Mouse (Mus musculus) megakaryocyte-erythroid progenitor cell, adult 5-6 weeks (primary cell): ENCODE measurements at regions not wholly inside any gene's neighbourhood (a gene's known extent, or its start where the extent isn't known, plus 50 kb on each side); places are given as distances from the start of the nearest gene placed in this dataset.
"Not testable (repeated sequence)": the region's sequence is repeated elsewhere in the genome, so short reads cannot be mapped to it uniquely, and the experiment has no call there.

Experiments used
- ATAC-seq: replicated peaks from 2 replicates; pipeline ENCODE4 v1.8.0; 2016; ENCODE audit warnings: mild to moderate bottlenecking, inconsistent platforms; ENCODE audit not compliant: severe bottlenecking, poor library complexity, low FRiP score, low TSS enrichment

DNA sequence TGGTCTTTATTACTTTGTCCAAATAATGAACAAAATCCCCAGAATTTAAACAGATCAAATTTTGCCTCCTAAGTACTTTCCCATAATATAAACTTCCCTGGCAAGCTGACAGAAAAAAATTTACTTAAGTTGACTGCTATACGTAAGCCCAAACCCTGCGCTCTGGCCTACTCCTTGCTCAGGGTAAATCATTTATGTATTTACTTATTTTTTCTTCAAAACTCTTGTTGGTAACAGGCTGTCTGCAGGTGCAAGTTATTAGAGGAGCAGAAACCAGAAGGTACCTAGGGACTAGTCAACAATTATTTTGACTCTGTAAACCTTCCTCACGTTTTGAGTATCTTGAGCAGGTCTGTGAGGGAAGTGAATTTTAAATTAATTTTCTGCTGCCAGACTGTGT, 2615.7 kb downstream of the Poteg start:
- ATAC-seq, result no peak

DNA sequence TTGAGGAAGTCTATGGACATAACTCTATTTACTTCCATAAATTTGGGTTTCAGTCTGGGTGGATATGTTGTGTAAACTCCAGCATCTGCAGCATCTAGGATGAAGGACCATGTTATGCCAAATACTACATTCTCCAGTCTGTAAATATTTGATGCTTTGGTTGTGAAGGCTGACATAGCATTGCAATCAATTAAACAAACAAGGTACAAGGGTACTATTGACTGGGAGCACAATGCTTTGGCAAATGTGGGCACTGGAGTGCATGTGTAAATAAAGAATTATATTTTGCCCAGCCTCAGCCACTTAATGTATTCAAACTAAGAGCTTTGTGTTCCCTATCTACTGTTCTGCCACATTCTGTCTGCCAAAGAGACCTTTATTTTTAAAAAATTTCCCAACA, 2630.3 kb downstream of the Poteg start:
- ATAC-seq, result no peak

DNA sequence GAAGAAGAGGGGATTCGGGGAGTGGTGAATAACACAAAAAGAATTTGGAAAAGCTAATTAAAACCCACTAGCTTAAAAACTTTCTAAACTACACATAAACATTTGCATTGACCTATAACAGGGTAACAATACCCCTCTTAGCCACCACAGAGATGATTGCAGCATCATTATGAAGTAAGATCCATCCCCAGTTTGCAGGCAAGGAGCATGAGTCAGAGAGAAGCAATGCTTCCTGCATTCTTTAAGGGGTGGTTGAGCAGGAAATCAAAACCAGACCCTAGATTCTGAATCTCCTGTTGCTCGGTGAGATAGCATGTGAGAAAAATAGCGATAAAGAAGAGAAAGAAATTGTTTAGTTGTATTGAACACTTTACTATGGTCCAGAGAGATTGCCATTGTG, 2680.3 kb downstream of the Poteg start:
- no peak for ATAC-seq

DNA sequence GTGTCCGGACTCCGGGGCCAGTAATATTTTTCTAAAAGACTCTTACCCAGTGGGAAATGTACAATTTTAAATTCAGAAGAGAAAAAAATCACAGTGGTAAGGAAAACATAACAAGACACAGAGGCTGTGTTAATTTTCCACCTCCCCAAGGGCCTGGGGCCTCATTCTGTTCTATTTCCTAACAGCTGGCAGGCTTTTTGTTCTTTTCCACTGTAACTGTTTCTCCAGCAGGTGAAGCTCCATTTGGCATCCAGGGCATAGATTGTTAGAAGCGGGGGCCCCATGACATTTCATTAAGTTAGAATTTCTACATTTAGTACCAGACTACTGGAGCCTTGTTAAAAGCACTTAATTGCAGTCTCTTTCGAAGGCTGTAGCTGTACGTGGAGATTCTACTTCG, 2687.5 kb downstream of the Poteg start:
- ATAC-seq, result no peak

DNA sequence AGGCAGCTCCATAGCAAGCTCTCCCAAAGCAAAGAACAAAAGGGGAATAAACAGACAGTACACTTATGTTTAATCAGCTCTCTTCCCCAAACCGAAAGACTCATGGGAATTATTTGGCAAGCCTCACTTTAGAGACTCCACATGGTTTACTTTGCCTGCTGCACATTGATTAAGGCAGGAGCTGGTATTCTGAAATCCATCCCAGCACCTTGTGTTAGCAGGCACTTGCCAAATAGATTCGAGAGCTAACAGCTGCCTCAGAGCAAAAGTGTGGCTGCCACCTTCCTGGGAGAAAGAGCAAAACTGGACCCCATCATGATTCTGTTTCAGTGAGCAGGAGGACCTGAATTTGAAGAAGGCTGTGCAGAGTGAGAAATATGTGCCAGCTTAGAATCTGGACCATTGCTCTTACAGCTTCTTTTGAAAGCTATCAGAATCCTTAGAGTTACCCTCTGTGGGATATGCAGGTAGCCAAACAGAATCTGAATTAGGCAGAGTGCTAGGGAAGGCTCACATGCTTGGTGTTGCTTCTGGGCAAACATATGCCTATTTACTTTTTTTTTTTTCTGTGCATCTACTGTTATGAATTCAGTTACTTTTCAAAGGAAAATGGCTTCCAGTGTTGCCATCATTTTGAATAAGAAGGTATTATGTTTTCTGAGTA, 2703.8 kb downstream of the Poteg start:
- ATAC-seq, result no peak

DNA sequence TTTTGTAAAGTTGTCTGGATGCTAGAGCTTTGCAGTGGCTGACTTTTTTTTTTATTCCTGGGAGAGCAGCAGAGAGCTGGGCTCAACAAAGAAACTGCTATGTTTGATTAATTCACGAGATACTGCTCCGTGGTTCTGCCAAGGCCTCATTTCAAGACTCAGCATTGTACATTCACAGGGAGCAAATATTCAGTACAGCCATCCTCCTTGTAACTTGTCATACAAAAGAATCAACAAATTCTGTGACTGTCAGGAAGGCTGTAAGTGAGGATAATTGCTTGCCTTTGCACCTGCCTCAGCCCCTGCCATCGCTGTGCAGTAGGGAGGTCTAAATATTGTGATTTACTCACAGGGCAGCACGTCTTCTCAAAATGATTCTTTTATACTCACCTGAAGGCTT, 2705.5 kb downstream of the Poteg start:
- no peak for ATAC-seq

- no peak for ATAC-seq
These were observed 2724.4 kb downstream of the Poteg start for GRCm38 (mm10) chr8:30171881-30172280.

DNA sequence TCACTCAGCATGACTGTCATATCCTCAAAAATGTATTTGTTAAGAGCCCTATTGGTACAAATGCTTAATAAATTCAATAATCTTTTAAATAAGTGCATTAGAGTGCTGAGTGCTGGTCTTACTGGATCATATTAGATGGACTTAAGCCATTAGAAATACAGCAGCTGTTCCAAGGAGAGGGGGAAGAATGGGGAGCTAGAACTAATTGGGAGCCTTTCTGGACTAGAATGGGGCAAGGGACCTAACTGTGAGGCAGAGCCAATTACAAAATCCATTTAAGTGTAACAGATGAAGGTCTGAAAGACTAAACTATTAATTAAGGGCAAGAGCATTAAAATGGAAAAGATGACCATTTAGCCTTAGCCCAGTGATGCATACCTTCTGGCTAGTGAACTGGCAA, 2755.3 kb downstream of the Poteg start:
- ATAC-seq, result not testable (repeated sequence)

GRCm38 (mm10) chr8:30227354-30227753, 2779.9 kb downstream of the Poteg start:
- ATAC-seq, result no peak

- no peak for ATAC-seq
These were observed 2785.8 kb downstream of the Poteg start for GRCm38 (mm10) chr8:30233266-30233665.

DNA sequence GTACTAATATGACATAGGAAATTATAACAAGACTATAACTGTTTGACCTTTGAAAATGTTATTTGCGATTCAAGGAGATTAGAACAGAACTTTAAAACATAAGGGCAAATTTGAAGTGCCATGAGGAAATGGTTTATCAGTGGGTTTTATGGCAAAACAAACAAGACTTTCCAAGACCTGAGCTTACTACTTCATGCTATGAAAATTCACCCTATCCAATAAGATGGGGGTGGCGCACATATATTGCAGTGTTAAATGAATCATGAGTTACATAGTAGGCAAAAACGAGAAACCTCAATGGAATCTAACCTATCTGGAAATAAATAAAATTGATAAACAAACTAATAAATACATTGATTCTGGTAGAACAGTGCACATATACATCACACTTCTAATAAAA, 2804.3 kb downstream of the Poteg start:
- no peak for ATAC-seq

- ATAC-seq, result no peak
These were observed 2822.8 kb downstream of the Poteg start for GRCm38 (mm10) chr8:30269949-30270910.

- ATAC-seq, result no peak
These were observed 2841.7 kb downstream of the Poteg start for GRCm38 (mm10) chr8:30289169-30289568.

DNA sequence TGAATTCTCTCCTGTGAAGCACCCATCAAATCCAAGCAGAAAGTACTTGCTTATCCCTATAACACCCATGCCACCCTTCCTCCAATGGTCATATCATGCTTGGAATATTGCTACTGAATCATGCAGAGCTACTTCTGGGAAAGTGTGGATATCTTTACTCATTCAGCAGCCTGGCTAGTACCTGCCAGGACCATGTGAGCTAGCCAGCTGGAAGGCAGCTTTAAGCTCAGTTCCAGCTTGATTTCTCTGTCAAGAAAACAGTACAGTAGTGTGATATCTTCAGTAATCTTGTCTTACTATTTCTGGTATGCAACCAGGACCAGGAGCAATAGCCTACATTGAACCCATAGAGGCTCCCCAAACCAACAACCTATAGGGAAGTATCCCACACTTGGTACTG, 2883.7 kb downstream of the Poteg start:
- ATAC-seq, result no peak

DNA sequence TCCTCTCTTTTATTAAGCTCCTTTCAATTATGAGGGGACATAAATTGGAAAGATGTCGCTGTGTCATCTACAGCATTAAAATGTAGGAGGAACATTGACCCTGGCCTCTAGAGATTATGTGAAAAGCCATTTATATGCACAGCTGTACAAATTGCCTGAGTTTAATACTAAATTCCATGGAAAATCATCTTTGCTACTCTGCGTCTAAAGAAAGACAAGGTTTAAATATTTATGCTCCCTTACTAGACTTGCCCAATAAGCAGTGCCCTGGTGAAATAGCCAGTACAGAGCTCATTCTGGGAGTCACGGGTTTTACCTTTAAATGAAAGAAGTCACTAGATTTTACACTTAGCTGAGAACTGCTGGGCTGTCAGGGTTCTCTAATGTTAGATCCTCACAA, 2885.9 kb downstream of the Poteg start:
- no peak for ATAC-seq

DNA sequence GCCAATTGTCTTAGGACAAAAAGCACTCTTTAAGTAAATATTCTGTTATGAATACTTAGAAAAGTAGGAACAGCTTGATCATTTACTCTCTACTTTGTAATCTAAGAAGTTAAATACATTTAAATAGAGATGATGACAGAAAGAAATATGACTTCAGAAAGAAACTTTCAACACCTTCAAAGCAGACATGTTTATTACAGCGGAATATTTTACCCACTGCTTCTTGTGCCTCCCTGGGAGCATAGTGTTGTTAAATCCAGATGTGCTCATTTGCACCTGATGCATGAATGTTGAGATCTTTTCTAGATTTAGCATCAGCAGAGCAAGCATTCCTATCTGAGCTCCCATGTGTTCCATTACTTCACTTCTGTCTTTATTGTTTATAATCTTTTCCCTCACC, 2912.0 kb downstream of the Poteg start:
- no peak for ATAC-seq

GRCm38 (mm10) chr8:30365721-30366120, 2918.3 kb downstream of the Poteg start:
- ATAC-seq, result no peak

DNA sequence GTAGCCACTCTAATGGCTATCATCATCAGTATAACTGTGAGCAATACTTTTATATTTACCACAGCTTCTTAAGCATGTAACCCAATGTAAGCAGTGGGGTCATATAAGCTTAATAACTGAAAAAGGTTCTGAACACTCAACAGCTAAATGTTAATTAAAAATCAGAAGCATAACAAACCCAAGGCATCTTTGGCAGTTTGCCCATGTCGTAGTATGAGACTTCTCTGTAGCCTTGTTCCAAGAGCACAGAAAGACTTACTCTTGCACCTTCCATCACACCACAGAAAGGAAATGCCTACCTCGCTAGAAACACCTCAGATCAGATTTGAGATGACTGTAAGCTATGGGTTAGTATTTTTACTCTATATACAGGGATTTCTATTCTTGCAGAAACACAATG, 2944.5 kb downstream of the Poteg start:
- no peak for ATAC-seq

DNA sequence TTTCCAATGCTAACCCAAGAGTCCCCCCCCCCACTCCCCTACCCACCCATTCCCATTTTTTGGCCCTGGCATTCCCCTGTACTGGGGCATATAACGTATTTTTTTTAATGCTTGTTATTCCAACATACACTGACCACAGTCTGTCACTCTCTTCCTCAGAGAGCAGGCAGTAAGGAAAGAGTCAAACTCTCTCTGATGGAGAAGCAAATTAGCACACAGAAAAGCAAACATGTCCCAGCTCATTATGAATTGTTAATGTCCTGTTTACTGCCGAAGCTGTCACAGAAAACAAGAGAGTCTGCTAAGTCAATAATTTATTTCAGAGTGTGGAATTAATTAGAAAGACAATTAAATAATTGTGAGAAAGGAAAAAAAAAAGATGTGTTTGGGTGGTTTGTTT, 2989.1 kb upstream of the 5930422O12Rik start:
- no peak for ATAC-seq

GRCm38 (mm10) chr8:30441821-30442220, 2986.7 kb upstream of the 5930422O12Rik start:
- ATAC-seq, result no peak

DNA sequence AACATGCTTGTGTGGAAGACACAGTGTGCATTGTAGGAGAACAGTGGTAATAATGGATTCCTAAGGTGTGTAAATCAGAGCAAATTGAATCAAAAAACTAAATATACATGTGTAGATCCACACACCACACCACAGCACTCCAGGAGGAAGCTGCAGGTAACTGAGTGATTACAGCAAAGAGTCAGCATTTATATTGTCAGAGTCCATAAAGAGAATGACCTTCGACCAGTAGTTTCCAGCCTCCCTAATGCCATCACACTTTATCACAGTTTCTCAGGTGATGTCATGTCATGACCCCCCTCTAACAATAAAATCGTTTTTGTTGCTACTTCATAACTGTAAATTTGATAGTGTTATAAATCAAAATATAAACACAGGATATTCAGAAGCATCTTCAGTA, 2984.6 kb upstream of the 5930422O12Rik start:
- ATAC-seq, result no peak
